Mouse (Mus musculus): Measurements from ENCODE around the gene Gpr152.

- TF ChIP-seq CTCF (IDR thresholded peaks at IDR 0.05; ENCODE audit: low read depth) (no peak), EP300 (IDR thresholded peaks at IDR 0.05; ENCODE audit: low read depth) (no peak)
Measured at GRCm38 (mm10) chr19:4192251-4192985, 52.8 kb downstream of the Gpr152 start.

Measured in liver, postnatal 0 days (tissue).